Mouse (Mus musculus) ES-E14 (cell line): ENCODE data around the gene Iqgap3. TPM values are rescaled to one million over a fixed set of nuclear protein-coding genes. Genes with fewer than 3 reads are reported as not detected.

ENCODE experiments used
- DNase-seq: peaks from one replicate; pipeline ENCODE4 v3.0.0-alpha.2; 2013; ENCODE audit warnings: low read depth, low spot score
- H3K27ac ChIP-seq: 2 replicates; pipeline ENCODE4 v1.5.1; 2012; ENCODE audit warnings: low read depth, mild to moderate bottlenecking, low read length, moderate library complexity, mixed read lengths; ENCODE audit not compliant: poor library complexity, insufficient read depth, severe bottlenecking
- H3K36me3 ChIP-seq: 2 replicates; pipeline ENCODE4 v1.6.1; 2012; ENCODE audit warnings: mild to moderate bottlenecking, low read length, moderate library complexity, mixed read lengths; ENCODE audit not compliant: control insufficient read depth, poor library complexity, insufficient read depth, severe bottlenecking
- H3K4me1 ChIP-seq, 2 experiments: fragments of 150-350 bp in 1 of 2; sonication (generic) in 1 of 2; 2 replicates each; pipeline ENCODE4 v1.6.1; 2012; ENCODE audit warnings: low read length in 2 of 2, mild to moderate bottlenecking in 1 of 2, mixed read lengths in 1 of 2; ENCODE audit not compliant: control insufficient read depth in 2 of 2, insufficient read depth in 2 of 2, poor library complexity in 1 of 2
- H3K4me3 ChIP-seq, 2 experiments: fragments of 150-350 bp in 1 of 2; sonication (generic) in 1 of 2; 2 replicates each; pipeline ENCODE4 v1.5.1; 2012; ENCODE audit warnings: low read length in 2 of 2, low read depth in 1 of 2, mild to moderate bottlenecking in 1 of 2, mixed read lengths in 1 of 2; ENCODE audit not compliant: insufficient read depth in 1 of 2, poor library complexity in 1 of 2, severe bottlenecking in 1 of 2
- H3K9ac ChIP-seq: 2 replicates; pipeline ENCODE4 v1.6.1; 2012; ENCODE audit warnings: low read depth, mild to moderate bottlenecking, low read length, mixed read lengths; ENCODE audit not compliant: poor library complexity, insufficient read depth, severe bottlenecking
- H3K9me3 ChIP-seq: fragments of 150-350 bp; sonication (generic); 2 replicates; pipeline ENCODE4 v1.6.1; 2012; ENCODE audit warnings: low read depth, mild to moderate bottlenecking, low read length; ENCODE audit not compliant: control insufficient read depth, insufficient read depth
- CHD2 ChIP-seq: IDR thresholded peaks from 2 replicates; pipeline ENCODE4 v1.6.1; 2014; ENCODE audit warnings: mild to moderate bottlenecking, low read depth, low read length, inconsistent platforms
- HCFC1 ChIP-seq: IDR thresholded peaks from 2 replicates; pipeline ENCODE4 v1.6.1; 2012; ENCODE audit warnings: low read length, inconsistent platforms, borderline replicate concordance; ENCODE audit not compliant: insufficient read depth
- MAFK ChIP-seq: IDR thresholded peaks from 2 replicates; pipeline ENCODE4 v1.6.1; 2014; ENCODE audit warnings: mild to moderate bottlenecking, low read depth, low read length, inconsistent platforms; ENCODE audit not compliant: insufficient read depth
- ZC3H11A ChIP-seq: IDR thresholded peaks from 2 replicates; pipeline ENCODE4 v1.6.1; 2012; ENCODE audit warnings: low read depth, mild to moderate bottlenecking, inconsistent platforms, low read length, borderline replicate concordance
- ZNF384 ChIP-seq: IDR thresholded peaks from 2 replicates; pipeline ENCODE4 v1.6.1; 2012; ENCODE audit warnings: low read depth, low read length, inconsistent platforms
- in situ Hi-C, 2 experiments: fragments of 600-800 bp; cut with MboI; formaldehyde crosslinking; loops; one replicate each; pipeline ENCODE4 v1.15.1; 2025; ENCODE audit warnings: low sequenced_read_pairs in 2 of 2, inconsistent platforms in 1 of 2; ENCODE audit not compliant: unreplicated experiment in 2 of 2
- total RNA-seq: library from RNA; depleted of rRNA; stranded (reverse); fragments of 300-350 nt; gene quantifications from 2 replicates; pipeline ENCODE4 v1.2.3, GENCODE M21; 2012

Iqgap3 gene
- total RNA-seq, 1 experiment: 60.3 TPM

DNA sequence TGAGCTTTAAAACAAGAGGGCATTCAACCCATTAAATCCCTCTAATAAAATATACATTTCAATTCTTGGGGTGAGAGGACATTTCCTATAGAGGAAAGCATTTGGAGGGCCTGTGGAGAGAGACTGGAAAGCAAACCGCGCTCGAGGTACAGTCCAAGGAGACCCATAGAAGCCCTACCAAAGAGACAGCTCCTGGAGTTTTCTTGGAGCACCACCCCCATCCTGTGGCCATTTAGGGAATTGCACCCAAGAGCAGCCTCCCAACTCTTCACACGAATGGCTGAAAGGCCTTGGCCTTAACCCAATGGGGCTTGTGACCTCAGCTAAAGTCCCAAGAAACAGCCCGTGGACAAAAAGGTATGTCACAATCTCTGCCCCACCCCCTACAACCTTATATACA is 10.0 kb upstream of the Iqgap3 start:
- peak; percentile 83 for DNase-seq
- H3K9me3 ChIP-seq: no peaks in the 10 kb centered on the region
- TF ChIP-seq MAFK (no peak), ZC3H11A (peak; percentile 93), ZNF384 (no peak), HCFC1 (no peak)
- H3K36me3 ChIP-seq: no peaks in the 10 kb centered on the region
- no peaks in the 10 kb centered on the region for H3K4me1 ChIP-seq
- H3K4me3 ChIP-seq: no peak overlapping the region
- H3K27ac ChIP-seq: no peak overlapping the region
- no peak overlapping the region for H3K9ac ChIP-seq
- in situ Hi-C loops: loop anchor here in 1 of 2 experiments (5.0 kb wide), 1 partner anchor 49 kb away; no protein-coding TSS in a partner anchor

DNA sequence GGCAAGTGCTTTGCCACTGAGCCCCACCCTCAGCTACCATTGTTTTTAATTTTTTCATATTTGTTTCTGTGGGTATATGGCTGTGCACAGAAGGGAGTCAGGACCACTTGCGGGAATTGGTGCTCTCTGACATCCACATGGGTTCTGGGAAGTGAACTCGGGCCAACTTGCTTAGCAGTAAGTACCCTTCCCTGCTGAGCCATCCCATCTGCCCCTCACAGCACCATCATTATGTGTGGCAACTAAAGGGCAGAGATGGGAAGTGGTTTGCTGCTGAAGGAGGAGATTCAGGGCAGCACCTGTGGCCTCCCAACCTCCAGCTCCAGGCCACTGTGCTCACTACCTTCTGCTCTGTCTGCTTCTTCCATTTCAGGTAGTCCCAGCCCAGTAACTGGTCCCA is 8.1 kb upstream of the Iqgap3 start:
- Histone ChIP-seq H3K27ac (no peak overlapping the region), H3K4me3 (no peak overlapping the region), H3K36me3 (no peaks in the 10 kb centered on the region), H3K9ac (no peak overlapping the region), H3K4me1 (no peaks in the 10 kb centered on the region), H3K9me3 (no peaks in the 10 kb centered on the region)
- TF ChIP-seq MAFK: no peak
- TF ChIP-seq ZC3H11A: no peak
- no peak for TF ChIP-seq CHD2
- no peak for TF ChIP-seq HCFC1
- in situ Hi-C loops: loop anchor here in 1 of 2 experiments (5.0 kb wide), 1 partner anchor 51 kb away; no protein-coding TSS in a partner anchor
- no peak for DNase-seq

DNA sequence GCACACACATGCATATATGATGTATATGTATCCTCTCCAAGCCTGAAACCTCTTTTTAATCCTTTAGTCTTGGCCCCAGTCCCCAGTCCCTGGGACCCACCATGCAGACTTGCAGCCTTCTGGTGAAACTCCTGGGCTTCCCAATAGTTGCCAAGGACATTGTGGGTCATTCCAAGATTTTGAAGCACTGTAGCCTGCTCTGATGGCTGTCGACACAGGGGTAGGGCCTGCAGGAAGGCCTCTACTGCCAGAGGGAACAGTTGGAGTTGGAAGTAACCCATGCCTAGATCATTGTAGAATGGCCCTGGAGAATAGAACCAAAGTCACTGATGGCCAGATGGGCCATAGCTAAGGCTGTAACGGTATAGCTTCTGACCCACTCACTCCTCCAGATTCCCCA is 7.4 kb upstream of the Iqgap3 start:
- no peak overlapping the region for H3K9ac ChIP-seq
- H3K4me1 ChIP-seq: no peaks in the 10 kb centered on the region
- no peaks in the 10 kb centered on the region for H3K36me3 ChIP-seq
- TF ChIP-seq HCFC1 (no peak), MAFK (no peak), ZNF384 (no peak), ZC3H11A (no peak), CHD2 (no peak)
- no peak for DNase-seq
- H3K4me3 ChIP-seq: no peak overlapping the region
- H3K27ac ChIP-seq: no peak overlapping the region
- in situ Hi-C loops: loop anchor here in 1 of 2 experiments (5.0 kb wide), 1 partner anchor 52 kb away; no protein-coding TSS in a partner anchor
- no peaks in the 10 kb centered on the region for H3K9me3 ChIP-seq

DNA sequence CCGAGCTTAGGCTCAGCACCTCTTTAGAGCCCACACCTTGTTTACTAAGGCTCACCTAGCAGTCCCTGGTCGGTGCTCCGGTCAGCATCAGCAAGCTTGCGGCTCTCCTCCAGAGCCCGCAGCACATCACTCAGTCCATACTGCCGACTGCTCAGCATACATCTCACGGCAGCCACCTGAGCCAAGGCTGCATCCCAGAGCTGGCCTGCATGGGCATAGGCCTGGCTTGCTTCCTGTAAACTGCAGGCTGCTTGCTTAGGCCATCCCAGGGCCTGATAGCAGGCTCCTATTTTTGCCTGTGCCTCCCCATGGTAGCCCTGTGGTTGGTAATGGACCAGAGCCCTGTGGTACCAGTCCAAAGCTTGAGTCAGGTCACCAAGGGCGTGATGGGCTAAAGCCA is 7.0 kb upstream of the Iqgap3 start:
- Histone ChIP-seq H3K27ac (no peak overlapping the region), H3K9me3 (no peaks in the 10 kb centered on the region), H3K4me3 (no peak overlapping the region), H3K4me1 (no peaks in the 10 kb centered on the region), H3K36me3 (no peaks in the 10 kb centered on the region), H3K9ac (no peak overlapping the region)
- in situ Hi-C loops: loop anchor here in 1 of 2 experiments (5.0 kb wide), 1 partner anchor 52 kb away; no protein-coding TSS in a partner anchor
- no peak for TF ChIP-seq ZC3H11A
- TF ChIP-seq HCFC1: no peak
- TF ChIP-seq ZNF384: no peak
- TF ChIP-seq CHD2: no peak
- no peak for TF ChIP-seq MAFK
- DNase-seq: no peak

DNA sequence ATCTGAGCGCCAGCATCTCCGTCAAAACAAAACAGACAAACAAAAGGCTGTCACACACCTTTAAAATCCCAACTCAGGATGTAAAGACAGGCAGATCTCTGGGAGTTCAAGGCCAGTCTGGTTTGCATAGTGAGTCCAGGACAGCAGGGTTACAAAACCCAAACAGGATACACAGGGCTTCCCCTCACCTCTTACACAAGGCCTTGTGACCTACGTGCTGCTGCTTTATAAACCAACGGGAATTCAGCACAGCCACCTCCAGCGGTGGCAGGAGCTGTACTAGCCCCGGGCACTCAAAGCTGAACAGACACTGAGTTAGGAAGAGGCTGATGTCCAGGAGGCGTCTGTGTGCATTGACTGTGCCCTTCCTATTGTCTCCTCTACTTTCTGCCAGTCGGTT is 4.3 kb upstream of the Iqgap3 start:
- no peak for DNase-seq
- in situ Hi-C loops: no loop called here
- Histone ChIP-seq H3K9ac (no peak overlapping the region), H3K27ac (no peak overlapping the region), H3K36me3 (no peaks in the 10 kb centered on the region), H3K4me1 (no peaks in the 10 kb centered on the region), H3K4me3 (no peak overlapping the region), H3K9me3 (no peaks in the 10 kb centered on the region)
- TF ChIP-seq CHD2 (no peak), HCFC1 (no peak)
